Mouse (Mus musculus) MEL (cell line): ENCODE results near the gene Grk2.

Experiments used
- CTCF ChIP-seq, 3 experiments: IDR thresholded peaks in 2 of 3; conservative IDR thresholded peaks in 1 of 3; 2 replicates each; pipeline ENCODE4 v1.5.1; 2011 to 2012; ENCODE audit warnings: low read length in 3 of 3, low read depth in 2 of 3, mild to moderate bottlenecking in 2 of 3, improper control_type of control experiment in 1 of 3, inconsistent platforms in 1 of 3, mixed read lengths in 1 of 3, moderate library complexity in 1 of 3; ENCODE audit not compliant: control insufficient read depth in 1 of 3, insufficient read depth in 1 of 3, poor library complexity in 1 of 3, severe bottlenecking in 1 of 3
- EP300 ChIP-seq, 2 experiments: IDR thresholded peaks; 2 replicates each; pipeline ENCODE4 v1.6.1; 2011; ENCODE audit warnings: improper control_type of control experiment in 2 of 2, low read length in 2 of 2, low read depth in 1 of 2, mild to moderate bottlenecking in 1 of 2
- ETS1 ChIP-seq: IDR thresholded peaks from 2 replicates; pipeline ENCODE4 v1.6.1; 2012; ENCODE audit warnings: low read depth, mild to moderate bottlenecking, inconsistent platforms, low read length, improper control_type of control experiment, moderate library complexity
- GATA1 ChIP-seq: IDR thresholded peaks from 2 replicates; pipeline ENCODE4 v1.6.1; 2011; ENCODE audit warnings: low read depth, low read length, improper control_type of control experiment
- NRF1 ChIP-seq: IDR thresholded peaks from 2 replicates; pipeline ENCODE4 v1.6.1; 2014; ENCODE audit warnings: low read depth, mild to moderate bottlenecking, inconsistent platforms, low read length, improper control_type of control experiment, moderate library complexity; ENCODE audit not compliant: poor library complexity, insufficient read depth, severe bottlenecking
- POLR2A ChIP-seq, 2 experiments: IDR thresholded peaks; 2 replicates each; pipeline ENCODE4 v1.6.1; 2011 to 2012; ENCODE audit warnings: low read length in 2 of 2, mild to moderate bottlenecking in 2 of 2, control low read depth in 1 of 2, improper control_type of control experiment in 1 of 2, low read depth in 1 of 2, moderate library complexity in 1 of 2; ENCODE audit not compliant: control insufficient read depth in 1 of 2, insufficient read depth in 1 of 2, poor library complexity in 1 of 2
- POLR2AphosphoS2 ChIP-seq: IDR thresholded peaks from 2 replicates; pipeline ENCODE4 v1.6.1; 2011; ENCODE audit warnings: low read length, improper control_type of control experiment
- ZKSCAN1 ChIP-seq: IDR thresholded peaks from 2 replicates; pipeline ENCODE4 v1.6.1; 2012; ENCODE audit warnings: low read depth, mild to moderate bottlenecking, inconsistent platforms, low read length, improper control_type of control experiment, moderate library complexity
- ZMIZ1 ChIP-seq: IDR thresholded peaks from 2 replicates; pipeline ENCODE4 v1.6.1; 2012; ENCODE audit warnings: low read depth, mild to moderate bottlenecking, inconsistent platforms, low read length, improper control_type of control experiment, moderate library complexity

- TF ChIP-seq ETS1 (no peak), NRF1 (no peak), ZKSCAN1 (no peak), POLR2A (IDR thresholded peaks at IDR 0.05; ENCODE audit: control insufficient read depth in 1 of 2, insufficient read depth in 1 of 2, low read depth in 1 of 2, low read length in 2 of 2, poor library complexity in 1 of 2) (no peak), CTCF (IDR thresholded peaks at IDR 0.05 in 2 of 3, conservative IDR thresholded peaks at IDR 0.05 in 1 of 3; ENCODE audit: control insufficient read depth in 1 of 3, insufficient read depth in 1 of 3, low read depth in 2 of 3, low read length in 3 of 3, poor library complexity in 1 of 3, severe bottlenecking in 1 of 3) (peak; percentile 70 to 83 (median 72)), POLR2AphosphoS2 (no peak), ZMIZ1 (no peak), GATA1 (no peak), EP300 (IDR thresholded peaks at IDR 0.05; ENCODE audit: low read depth in 1 of 2, low read length in 2 of 2) (no peak)
Observed at GRCm38 (mm10) chr19:4338162-4338561, 32.1 kb upstream of the Grk2 start.
